In the genomic region with DNA sequence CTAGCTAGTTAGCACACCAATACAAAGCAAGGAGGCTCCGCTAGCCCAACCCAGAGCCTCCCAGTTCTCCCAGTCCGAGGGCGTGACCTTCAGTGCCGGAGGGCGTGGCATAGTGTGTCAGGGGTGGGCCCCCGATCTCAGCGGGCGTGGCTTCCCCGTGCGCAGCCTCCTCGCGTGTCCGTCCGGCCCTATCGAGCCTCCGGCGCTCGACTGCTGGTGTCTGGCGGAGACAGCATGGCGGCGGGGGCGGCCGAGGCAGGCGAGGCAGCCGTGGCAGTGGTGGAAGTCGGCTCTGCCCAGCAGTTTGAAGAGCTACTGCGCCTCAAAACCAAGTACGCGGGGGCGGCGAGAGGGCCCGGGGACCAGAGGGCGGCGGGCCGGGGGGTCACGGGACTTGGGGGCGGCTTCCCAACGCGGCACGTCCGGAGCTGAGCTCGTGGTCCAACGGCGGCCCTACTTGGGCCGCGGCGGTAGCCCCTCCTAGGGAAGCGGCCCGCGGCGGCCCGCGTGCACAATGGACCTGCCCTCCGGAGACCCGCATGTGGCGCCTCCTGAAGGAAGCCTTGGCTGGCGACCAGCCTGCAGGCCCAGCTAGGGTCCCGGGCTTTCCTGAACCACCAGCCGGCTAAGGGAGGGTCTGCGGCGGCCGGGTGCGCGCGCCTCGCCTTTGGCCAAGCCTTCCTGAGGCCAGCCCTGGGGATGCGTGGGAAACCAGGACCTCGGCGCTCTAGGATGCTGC, we compare ENCODE assay signal across 8 mouse cellular contexts. TPM values are rescaled to one million over a fixed set of nuclear protein-coding genes. Genes with fewer than 3 reads are reported as not detected.
DNase-seq lines count a peak whose midpoint lies in the region; ATAC-seq lines count a peak whose summit lies in the region.

TSS of gene Glrx3 (plus strand) at position 175 of the 739 bp plus-strand sequence.

- peak; percentile 99 to 100 for ATAC-seq in hematopoietic stem cell, adult 5-6 weeks (replicated peaks in 1 of 2; ENCODE audit: insufficient read depth in 1 of 2, low FRiP score in 2 of 2, low TSS enrichment in 1 of 2, low read depth in 1 of 2, poor library complexity in 2 of 2, severe bottlenecking in 2 of 2)
- ATAC-seq in lung, embryonic 16.5 days (ENCODE audit: low read depth): peak; percentile 98

- WGBS in lung, embryonic 16.5 days: under 1% methylated on average over 63 of the region's 69 CpGs

- peak within 1 kb of the TSS; percentile 86 for H3K9ac ChIP-seq in lung, embryonic 16.5 days (ENCODE audit: low read length)

- no peaks in the 10 kb centered on the region for H3K36me3 ChIP-seq in lung, embryonic 16.5 days (ENCODE audit: control insufficient read depth, insufficient read depth, low read length)

- no peaks in the 10 kb centered on the region for H3K9me3 ChIP-seq in lung, embryonic 16.5 days (ENCODE audit: control insufficient read depth, low read length)

- H3K27me3 ChIP-seq in lung, embryonic 16.5 days (ENCODE audit: control insufficient read depth, insufficient read depth, low read depth, low read length): no peaks in the 10 kb centered on the region

- peak within 1 kb of the TSS; percentile 73 for H3K4me3 ChIP-seq in lung, embryonic 16.5 days (ENCODE audit: low read length)

- H3K4me1 ChIP-seq in lung, embryonic 16.5 days (replicated peaks; ENCODE audit: control insufficient read depth, insufficient read depth, low read length): peaks cover 7% of the 10 kb centered on the region; the same call in 1 of the 2 replicates

- peak within 1 kb of the TSS; percentile 81 for H3K27ac ChIP-seq in lung, embryonic 16.5 days (ENCODE audit: low read length)

- DNase-seq in MEL-GATA-1-ER (ENCODE audit: extremely low read depth, low read depth): peak; percentile 72
- DNase-seq in cerebellum, adult 8-10 months: peak; percentile 95
- DNase-seq in forelimb bud, embryonic 11.5 days (ENCODE audit: low read depth, low spot score): peak; percentile 90
- peak; percentile 90 for DNase-seq in layer of hippocampus, adult 9-10 months (ENCODE audit: low spot score)
- DNase-seq in ovary, postnatal 10 days (ENCODE audit: low spot score): peak; percentile 87
- peak; percentile 91 to 92 for DNase-seq in thymus, postnatal 10 days (ENCODE audit: low spot score in 2 of 2)

- peak within 1 kb of the TSS; percentile 67 for H3K4me2 ChIP-seq in lung, embryonic 16.5 days (ENCODE audit: low read depth, low read length)

RNA-seq across cellular contexts. Expression of gene Glrx3, which starts in this region (rescaled TPM):
- total RNA-seq in hematopoietic stem cell, adult 5-6 weeks (2017): 136 and 167 TPM in 2 replicates
- polyA plus RNA-seq in lung, embryonic 16.5 days (2015; fragmentation: Nextera tagmentation; extraction: Ambion mirVana): 189 and 201 TPM in 2 replicates

Comparison
In these comparisons a context has a peak if more than half of its experiments do, and no peak if none do; other contexts are left out.
1. Peak in every context shown above with its lines: DNase-seq, ATAC-seq, H3K4me3 ChIP-seq and H3K27ac ChIP-seq.